Mouse (Mus musculus) ES-E14 (cell line): ENCODE measurements at regions not wholly inside any gene's neighbourhood (a gene's known extent, or its start where the extent isn't known, plus 50 kb on each side); places are given as distances from the start of the nearest gene placed in this dataset.

Experiments used
- MAFK ChIP-seq: IDR thresholded peaks from 2 replicates; pipeline ENCODE4 v1.6.1; 2014; ENCODE audit warnings: mild to moderate bottlenecking, low read depth, low read length, inconsistent platforms; ENCODE audit not compliant: insufficient read depth
- ZNF384 ChIP-seq: IDR thresholded peaks from 2 replicates; pipeline ENCODE4 v1.6.1; 2012; ENCODE audit warnings: low read depth, low read length, inconsistent platforms

- TF ChIP-seq ZNF384 (no peak), MAFK (no peak)
Observed at GRCm38 (mm10) chr10:49884106-49884505, 95.5 kb upstream of the Grik2 start.
